Comparison of ENCODE assay signal across 8 mouse cellular contexts in genomic region chr17:5911591-5911990, GRCm38 (mm10). TPM values are rescaled to one million over a fixed set of nuclear protein-coding genes. Genes with fewer than 3 reads are reported as not detected.
DNase-seq lines count a peak whose midpoint lies in the region; ATAC-seq and TF ChIP-seq lines count a peak whose summit lies in the region.
"Had no signal": no experiment of that assay in that cellular context is flagged by ENCODE, and none has a peak within 500 bp of the region (broad histone marks: within the 10 kb centered on the region; RNA-seq: fewer than 3 reads in every experiment).

No protein-coding gene starts in this region.

- H3K9me3 ChIP-seq in liver, embryonic 11.5 days (ENCODE audit: control insufficient read depth, low read length) = no peaks in the 10 kb centered on the region

- DNase-seq in liver = peak; percentile 24
- DNase-seq in liver, embryonic 11.5 days (ENCODE audit: low spot score) = no peak
- DNase-seq in frontal cortex, postnatal 10 days (ENCODE audit: low spot score in 2 of 2) = peak; percentile 66 to 70
- peak; percentile 38 to 48 for DNase-seq in left cerebral cortex, adult 18-20 months (ENCODE audit: low spot score in 2 of 2)
- no peak for DNase-seq in natural killer cell, adult 2 months (ENCODE audit: low spot score in 2 of 2)
- DNase-seq: kidney, postnatal 4 days had no signal

- no peaks in the 10 kb centered on the region for H3K4me1 ChIP-seq in liver, embryonic 11.5 days (replicated peaks; ENCODE audit: control insufficient read depth, insufficient read depth, low read length)
- no peaks in the 10 kb centered on the region for H3K4me1 ChIP-seq in olfactory bulb, adult 2 months (ENCODE audit: control insufficient read depth, insufficient read depth, low read length)

- no peak for ATAC-seq in liver, embryonic 11.5 days (replicated peaks; ENCODE audit: low FRiP score)
- ATAC-seq in monocyte, adult 5-6 weeks (replicated peaks; ENCODE audit: insufficient number of reproducible peaks, low FRiP score, low TSS enrichment, poor library complexity, severe bottlenecking) = no peak

- no peak overlapping the region for H3K27ac ChIP-seq in liver, embryonic 11.5 days (ENCODE audit: low read depth, low read length)
- 0 out of 2 replicates have a peak overlapping the region, but pooled peaks have one; percentile 9 for H3K27ac ChIP-seq in olfactory bulb, adult 2 months (ENCODE audit: insufficient read depth, low read depth, low read length)

- H3K4me2 ChIP-seq in liver, embryonic 11.5 days = no peak overlapping the region

- no peak overlapping the region for H3K9ac ChIP-seq in liver, embryonic 11.5 days (ENCODE audit: low read depth, low read length)

- 85% methylated on average over 12 of the region's 12 CpGs for WGBS in liver, embryonic 11.5 days
- 51% methylated on average over 12 of the region's 12 CpGs for WGBS in olfactory bulb, adult 2 months

- no peak for TF ChIP-seq POLR2A in olfactory bulb, adult 2 months (IDR thresholded peaks at IDR 0.05; ENCODE audit: insufficient read depth, low read depth, low read length)

- peaks cover 6% of the 10 kb centered on the region; the same call in 1 of the 2 replicates for H3K36me3 ChIP-seq in liver, embryonic 11.5 days (ENCODE audit: control insufficient read depth, insufficient read depth, low read length)

- H3K27me3 ChIP-seq in liver, embryonic 11.5 days (replicated peaks; ENCODE audit: control insufficient read depth, insufficient read depth, low read length) = no peaks in the 10 kb centered on the region

- H3K4me3 ChIP-seq in liver, embryonic 11.5 days (ENCODE audit: low read depth, low read length) = no peak overlapping the region
- no peak overlapping the region for H3K4me3 ChIP-seq in olfactory bulb, adult 2 months (ENCODE audit: insufficient read depth, low read depth, low read length)

- TF ChIP-seq CTCF in olfactory bulb, adult 2 months (IDR thresholded peaks at IDR 0.05; ENCODE audit: insufficient read depth, low read depth, low read length) = no peak

RNA-seq across cellular contexts. Expression of gene Synj2, which starts 29.5 kb away (rescaled TPM):
- polyA plus RNA-seq in liver, embryonic 11.5 days (2014; fragmentation: Nextera tagmentation; extraction: Ambion mirVana) = 2.2 TPM in 2 replicates
- total RNA-seq in left cerebral cortex, adult 18-20 months (2021) = 100 to 1,000 TPM; 121 to 135 TPM
- not detected in 2 replicates for polyA plus RNA-seq in olfactory bulb, adult 2 months (2012; ENCODE audit: insufficient read depth, insufficient read length, low replicate concordance, missing spikeins)
- 0.29 to 4.9 TPM (median 1.4 TPM) in 3 replicates for total RNA-seq in monocyte, adult 5-6 weeks (2017)

Comparison
In these comparisons a context has a peak if more than half of its experiments do, and no peak if none do; other contexts are left out.
1. DNase-seq: peak in liver (single experiment), frontal cortex, postnatal 10 days (2 of 2) and left cerebral cortex, adult 18-20 months (2 of 2); none in liver, embryonic 11.5 days (single experiment) and natural killer cell, adult 2 months (0 of 2).
2. RNA of gene Synj2, which starts 29.5 kb away (total RNA-seq): 121 to 135 TPM in left cerebral cortex, adult 18-20 months; 0.29 to 4.9 TPM in monocyte, adult 5-6 weeks; every median in the first group is over 10 times any median in the second.